Mouse (Mus musculus): ENCODE data around the gene Ahsg.

DNA sequence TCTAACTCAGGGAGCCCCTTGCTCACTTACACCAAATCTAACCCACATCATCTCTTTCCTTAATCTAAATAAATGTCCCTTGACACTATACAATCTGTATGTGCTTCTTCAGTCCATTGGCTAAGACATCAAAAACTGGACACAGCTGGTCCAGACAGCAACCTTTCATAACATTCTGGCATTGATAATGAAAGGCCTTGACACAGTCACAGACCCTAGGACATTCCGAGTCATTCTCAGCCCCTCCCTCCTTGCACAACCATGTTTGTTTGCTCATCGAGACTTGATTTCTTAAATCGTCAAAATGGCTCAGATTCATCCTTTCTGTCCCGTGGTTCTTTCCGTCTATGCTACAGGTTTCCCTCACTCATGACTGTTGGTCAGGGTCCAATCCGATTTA lies 18.2 kb downstream of the Ahsg start:
- TF ChIP-seq POLR2A (IDR thresholded peaks at IDR 0.05; ENCODE audit: insufficient read depth, low read length) = no peak
- TF ChIP-seq CTCF (IDR thresholded peaks at IDR 0.05; ENCODE audit: low read depth, low read length) = no peak
- TF ChIP-seq EP300 (IDR thresholded peaks at IDR 0.05; ENCODE audit: insufficient read depth, low read depth, low read length) = no peak

Data from ES-Bruce4 (cell line).